Mouse (Mus musculus) liver, adult (tissue): ENCODE results near the gene H60b.

Experiments used
- GATA4 ChIP-seq: IDR thresholded peaks from 2 replicates; pipeline ENCODE4 v1.6.1; 2014; ENCODE audit warnings: mild to moderate bottlenecking, low read length; ENCODE audit not compliant: insufficient replicate concordance

The H60b gene

GRCm38 (mm10) chr10:22282816-22283215 is 124.4 kb downstream of the H60b start:
- no peak for TF ChIP-seq GATA4

GRCm38 (mm10) chr10:22295676-22296075 is 137.3 kb downstream of the H60b start:
- TF ChIP-seq GATA4: no peak

DNA sequence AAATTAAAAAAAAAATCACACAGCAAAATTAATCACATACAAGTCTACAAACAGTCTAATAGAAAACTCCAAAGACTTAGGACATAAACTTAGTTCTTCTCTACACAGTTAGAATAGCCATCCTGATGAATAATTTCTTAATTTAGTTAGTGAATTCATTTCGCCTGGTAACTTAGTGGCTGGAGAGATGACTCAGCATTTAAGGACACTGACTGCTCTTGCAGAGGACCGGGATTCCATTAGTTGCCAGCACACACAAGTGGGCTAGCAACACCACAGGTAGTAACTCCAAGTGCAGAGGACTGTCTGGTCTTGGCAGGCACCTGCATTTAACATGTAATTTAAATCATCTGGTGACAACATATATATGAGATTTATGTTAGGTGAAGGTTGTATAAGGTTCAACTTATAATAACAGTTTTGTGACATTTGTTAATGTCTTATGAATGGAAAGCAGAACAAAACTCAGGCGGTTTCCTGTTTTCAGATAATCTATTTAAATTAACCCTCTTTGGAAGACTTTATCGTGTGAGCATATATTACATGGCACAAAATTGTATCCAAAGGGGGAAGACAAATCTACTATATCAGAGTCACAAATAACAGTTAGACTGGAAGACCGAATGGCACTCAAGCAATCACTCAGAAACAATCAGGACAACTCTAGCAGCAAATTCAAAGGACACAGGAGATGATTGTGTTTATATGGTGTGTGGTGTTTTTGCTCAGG is 138.8 kb downstream of the H60b start:
- TF ChIP-seq GATA4: no peak

GRCm38 (mm10) chr10:22297766-22298461 is 139.5 kb downstream of the H60b start:
- no peak for TF ChIP-seq GATA4

- TF ChIP-seq GATA4: no peak
Measured at GRCm38 (mm10) chr10:22299324-22299723, 140.9 kb downstream of the H60b start.

GRCm38 (mm10) chr10:22301641-22302040 is 143.3 kb downstream of the H60b start:
- no peak for TF ChIP-seq GATA4

DNA sequence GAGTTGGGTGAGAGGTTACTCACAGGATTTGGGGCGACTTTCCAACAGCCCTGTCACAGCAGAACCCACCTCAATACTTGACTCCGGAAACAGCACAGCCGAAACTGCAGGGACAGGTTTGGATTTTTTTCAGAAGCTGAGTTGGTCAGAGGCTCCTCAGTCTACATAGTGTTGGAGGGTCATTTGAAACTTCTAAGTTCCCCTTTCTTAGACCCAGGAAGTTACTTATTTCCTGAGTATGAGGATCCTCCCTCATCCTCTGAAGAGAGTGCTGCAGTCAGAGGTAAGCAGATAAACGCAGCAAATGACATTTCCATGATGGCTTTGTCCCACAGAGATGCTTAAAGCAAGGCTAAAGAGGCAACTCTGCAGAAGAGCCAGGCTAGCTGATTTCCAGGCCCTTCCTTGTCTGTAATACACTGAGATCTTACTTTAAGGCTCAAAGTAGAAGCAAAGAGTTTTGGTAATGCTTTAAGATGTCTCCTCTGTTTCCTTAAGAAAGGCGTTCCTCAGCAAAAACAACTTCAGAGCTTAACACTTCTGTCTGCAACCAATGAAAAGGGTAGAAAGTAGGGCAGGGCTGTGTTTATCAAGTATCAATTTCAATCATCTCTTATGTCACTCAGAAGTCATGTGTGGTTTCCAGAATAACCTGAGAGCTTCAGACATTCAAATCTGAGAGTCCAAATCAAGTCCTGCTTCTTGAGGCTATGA is 144.1 kb downstream of the H60b start:
- no peak for TF ChIP-seq GATA4

- no peak for TF ChIP-seq GATA4
Measured at GRCm38 (mm10) chr10:22303736-22304135, 145.3 kb downstream of the H60b start.

DNA sequence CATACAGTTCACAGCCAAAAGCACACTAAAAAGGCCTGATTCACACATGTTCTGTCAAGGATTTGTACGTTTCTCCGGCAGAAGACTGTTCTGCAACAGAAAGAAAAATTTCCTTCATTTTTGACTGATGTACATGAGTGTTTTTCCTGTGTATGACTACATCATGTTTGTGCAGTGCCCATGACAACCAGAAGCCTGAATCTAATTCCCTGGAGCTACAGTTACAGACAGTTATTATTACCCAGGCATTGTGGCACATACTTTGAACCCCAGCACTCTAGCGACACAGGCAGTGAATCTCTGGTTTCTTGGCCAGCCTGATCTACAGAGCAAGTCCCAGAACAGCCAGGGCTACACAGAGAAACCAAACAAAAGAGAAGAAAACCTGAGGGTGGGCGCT is 147.4 kb downstream of the H60b start:
- TF ChIP-seq GATA4: no peak

GRCm38 (mm10) chr10:22306452-22306851 is 148.1 kb downstream of the H60b start:
- no peak for TF ChIP-seq GATA4

GRCm38 (mm10) chr10:22308221-22308620 is 149.8 kb downstream of the H60b start:
- TF ChIP-seq GATA4: no peak

DNA sequence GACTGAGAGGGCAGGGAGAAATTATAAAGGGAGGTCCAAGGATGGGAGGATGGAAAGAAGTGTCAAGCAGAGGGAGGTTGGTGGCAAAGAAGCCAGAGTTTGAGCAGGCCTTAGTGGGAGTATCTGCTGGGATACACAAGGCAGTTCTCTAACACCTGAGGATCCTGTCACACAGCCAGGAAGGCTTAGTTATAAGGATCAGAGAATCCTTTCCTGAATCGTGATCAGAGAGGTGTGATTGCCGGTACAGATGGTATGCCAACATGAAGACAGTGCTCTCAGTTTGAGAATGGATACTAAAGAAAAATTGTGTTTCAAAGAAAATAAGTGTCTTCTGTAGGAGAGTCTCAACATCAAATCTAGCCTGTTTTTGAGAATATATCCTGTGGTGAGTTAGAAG is 164.5 kb downstream of the H60b start:
- TF ChIP-seq GATA4: no peak
